Mouse (Mus musculus) heart, postnatal 36 days (tissue): Measurements from ENCODE around the gene Ccdc65. TPM values are rescaled to one million over a fixed set of nuclear protein-coding genes. Genes with fewer than 3 reads are reported as not detected.

Experiments used
- DNase-seq, 2 experiments: peaks; one replicate each; pipeline ENCODE4 v3.0.0; 2021 to 2022
- intact Hi-C: fragments of 180-260 bp; cut with DNase I; formaldehyde crosslinking; loops from one replicate; pipeline ENCODE4 v1.15.1; 2025
- total RNA-seq, 2 experiments: library from RNA; stranded (reverse); gene quantifications; 2 replicates each; pipeline ENCODE4 v1.2.3; 2021

Gene Ccdc65
- total RNA-seq, 2 experiments from 2014 or later, result 0.33 to 0.42 TPM

- no peak for DNase-seq
- intact Hi-C loops, result no loop called here
Observed at GRCm38 (mm10) chr15:98691486-98692147, 16.4 kb upstream of the Ccdc65 start.

GRCm38 (mm10) chr15:98692171-98692715, 15.8 kb upstream of the Ccdc65 start:
- DNase-seq, result peak; percentile 34 to 46
- intact Hi-C loops, result no loop called here

- DNase-seq, result peak in 1 of 2 experiments; percentile 34
- intact Hi-C loops, result loop anchor here (5.0 kb wide), 2 partner anchors 113 to 128 kb away; no protein-coding TSS in a partner anchor
Observed at GRCm38 (mm10) chr15:98695726-98696125, 12.3 kb upstream of the Ccdc65 start.

- intact Hi-C loops, result loop anchor here (5.0 kb wide), 2 partner anchors 114 to 129 kb away; no protein-coding TSS in a partner anchor
- DNase-seq, result no peak
Observed at GRCm38 (mm10) chr15:98696216-98696615, 11.8 kb upstream of the Ccdc65 start.

- intact Hi-C loops, result loop anchor here (1.0 to 5.0 kb wide), 3 partner anchors 35 to 132 kb away; no protein-coding TSS in a partner anchor
- peak; percentile 90 to 93 for DNase-seq
Observed at GRCm38 (mm10) chr15:98699190-98700105, 8.6 kb upstream of the Ccdc65 start.

- no peak for DNase-seq
- intact Hi-C loops, result no loop called here
Observed at GRCm38 (mm10) chr15:98704312-98704711, 3.7 kb upstream of the Ccdc65 start.

- DNase-seq, result peak; percentile 60 to 76
- intact Hi-C loops, result loop anchor here (5.0 kb wide), 1 partner anchor 82 kb away; no protein-coding TSS in a partner anchor
Observed at GRCm38 (mm10) chr15:98710442-98710841, 2.4 kb downstream of the Ccdc65 start.

- intact Hi-C loops, result loop anchor here (5.0 kb wide), 1 partner anchor 78 kb away; no protein-coding TSS in a partner anchor
- DNase-seq, result peak; percentile 43 to 47
Observed at GRCm38 (mm10) chr15:98714230-98714652, 6.2 kb downstream of the Ccdc65 start.

GRCm38 (mm10) chr15:98717301-98717700, 9.3 kb downstream of the Ccdc65 start:
- intact Hi-C loops, result no loop called here
- no peak for DNase-seq

GRCm38 (mm10) chr15:98722191-98722590, 14.2 kb downstream of the Ccdc65 start:
- no peak for DNase-seq
- intact Hi-C loops, result no loop called here

GRCm38 (mm10) chr15:98722854-98723253, 14.8 kb downstream of the Ccdc65 start:
- DNase-seq, result no peak
- intact Hi-C loops, result no loop called here

GRCm38 (mm10) chr15:98724441-98724840, 16.4 kb downstream of the Ccdc65 start:
- DNase-seq, result no peak
- intact Hi-C loops, result no loop called here

- no peak for DNase-seq
- intact Hi-C loops, result no loop called here
Observed at GRCm38 (mm10) chr15:98726079-98726478, 18.1 kb downstream of the Ccdc65 start.

- no peak for DNase-seq
- intact Hi-C loops, result no loop called here
Observed at GRCm38 (mm10) chr15:98726746-98727145, 18.7 kb downstream of the Ccdc65 start.

- intact Hi-C loops, result no loop called here
- peak; percentile 57 to 58 for DNase-seq
Observed at GRCm38 (mm10) chr15:98727443-98728321, 19.7 kb downstream of the Ccdc65 start, which contains the start of gene Fkbp11. Fkbp11 (minus strand) TSS chr15:98728198.

GRCm38 (mm10) chr15:98728366-98728765, 20.4 kb downstream of the Ccdc65 start:
- no peak for DNase-seq
- intact Hi-C loops, result no loop called here

- intact Hi-C loops, result no loop called here
- DNase-seq, result no peak
Observed at GRCm38 (mm10) chr15:98729791-98730545, 22.0 kb downstream of the Ccdc65 start.

- no peak for DNase-seq
- intact Hi-C loops, result no loop called here
Observed at GRCm38 (mm10) chr15:98730790-98731189, 22.8 kb downstream of the Ccdc65 start.

- intact Hi-C loops, result no loop called here
- DNase-seq, result no peak
Observed at GRCm38 (mm10) chr15:98732006-98732531, 24.1 kb downstream of the Ccdc65 start.
